Mouse (Mus musculus) lung, postnatal 0 days (tissue): ENCODE results near the gene Abcc6. TPM values are rescaled to one million over a fixed set of nuclear protein-coding genes. Genes with fewer than 3 reads are reported as not detected.

Source experiments
- ATAC-seq: fragments of 200-750 bp; cut with Nextera tagmentation; 2 replicates; pipeline ENCODE4 v1.8.0; 2017; ENCODE audit warnings: moderate library complexity
- DNase-seq: peaks from one replicate; pipeline ENCODE4 v3.0.0-alpha.2; 2016; ENCODE audit warnings: low spot score
- H3K27ac ChIP-seq: fragments of 300-500 bp; sonication (generic); 2 replicates; pipeline ENCODE4 v1.5.1; 2014; ENCODE audit warnings: antibody characterized with exemption, mild to moderate bottlenecking, low read length, mixed read lengths
- H3K27me3 ChIP-seq: fragments of 300-500 bp; sonication (generic); replicated peaks from 2 replicates; pipeline ENCODE4 v1.6.1; 2014; ENCODE audit warnings: low read length, mixed read lengths; ENCODE audit not compliant: insufficient read depth
- H3K36me3 ChIP-seq: fragments of 300-500 bp; sonication (generic); 2 replicates; pipeline ENCODE4 v1.6.1; 2014; ENCODE audit warnings: low read length, mixed read lengths; ENCODE audit not compliant: insufficient read depth
- H3K4me1 ChIP-seq: fragments of 300-500 bp; sonication (generic); 2 replicates; pipeline ENCODE4 v1.6.1; 2014; ENCODE audit warnings: antibody characterized with exemption, low read depth, low read length, mixed read lengths; ENCODE audit not compliant: insufficient read depth
- H3K4me2 ChIP-seq: fragments of 300-500 bp; sonication (generic); replicated peaks from 2 replicates; pipeline ENCODE4 v1.6.1; 2014; ENCODE audit warnings: low read depth, mild to moderate bottlenecking, low read length, moderate library complexity, mixed read lengths
- H3K4me3 ChIP-seq: fragments of 300-500 bp; sonication (generic); 2 replicates; pipeline ENCODE4 v1.5.1; 2014; ENCODE audit warnings: low read depth, low read length
- H3K9ac ChIP-seq: fragments of 300-500 bp; sonication (generic); replicated peaks from 2 replicates; pipeline ENCODE4 v1.6.1; 2014; ENCODE audit warnings: low read depth, mild to moderate bottlenecking
- H3K9me3 ChIP-seq: fragments of 300-500 bp; sonication (generic); 2 replicates; pipeline ENCODE4 v1.6.1; 2016; ENCODE audit warnings: low read length, mixed read lengths
- CTCF ChIP-seq: IDR thresholded peaks from 2 replicates; pipeline ENCODE4 v1.5.1; 2016; ENCODE audit warnings: antibody characterized with exemption, mild to moderate bottlenecking
- EP300 ChIP-seq: IDR thresholded peaks from 2 replicates; pipeline ENCODE4 v1.6.1; 2016; ENCODE audit warnings: antibody characterized with exemption, mild to moderate bottlenecking, control low read depth
- WGBS: fragments of 180-500 bp; shearing (Covaris S2); extraction: QIAGEN DNeasy Blood & Tissue Kit; methylation state at CpG from one replicate; pipeline ENCODE4 v1.1.7; 2014; 5-methylcytosine and 5-hydroxymethylcytosine counted together
- polyA plus RNA-seq: library from polyadenylated mRNA; unstranded; fragments of >200 nt; fragmentation: Nextera tagmentation; extraction: Ambion mirVana; gene quantifications from 2 replicates; pipeline ENCODE4 v1.2.1, GENCODE M21; 2015

Abcc6 gene
- polyA plus RNA-seq, 1 experiment from 2014 or later, result 0.26 TPM

DNA sequence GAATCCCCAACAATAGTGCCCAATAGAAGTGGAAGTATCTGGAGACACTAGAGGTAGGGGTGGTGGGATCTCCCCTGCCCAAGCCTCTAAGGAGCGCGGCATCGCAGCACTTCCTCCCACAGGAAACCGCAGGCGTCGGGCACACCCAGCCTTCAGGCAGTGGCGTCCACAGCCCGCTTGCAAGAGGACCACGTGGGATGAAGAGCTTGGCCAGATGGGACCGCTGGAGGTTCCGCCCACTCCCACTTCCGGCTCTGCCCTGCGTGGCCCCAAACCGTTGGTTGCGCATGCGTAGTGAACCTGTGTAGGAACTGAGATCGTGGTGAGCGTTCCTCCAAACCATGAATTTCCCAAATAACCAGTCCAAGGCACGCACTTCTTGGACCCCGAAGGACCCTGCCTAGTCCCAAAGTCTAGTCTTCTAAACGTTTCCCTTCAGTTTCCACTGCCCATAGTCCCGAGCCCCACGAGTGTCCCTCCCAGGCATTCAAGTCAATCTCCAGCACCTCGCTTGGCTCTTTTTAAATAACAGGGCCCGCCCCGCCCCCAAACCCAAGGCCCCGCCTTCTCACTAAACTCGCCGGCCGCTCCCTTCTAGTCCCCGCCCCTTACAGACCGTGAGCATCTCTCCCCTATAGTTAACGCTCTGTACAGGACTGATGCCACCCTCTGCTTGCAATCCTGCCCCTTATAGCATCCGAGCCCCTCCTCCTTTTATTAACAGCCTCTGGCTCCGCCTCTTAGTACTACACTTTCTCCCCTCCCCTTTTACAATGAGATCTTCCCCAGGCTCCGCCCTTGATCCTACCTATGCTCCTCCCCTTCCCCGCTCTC, 107.0 kb downstream of the Abcc6 start:
- DNase-seq, result peak; percentile 100
- Histone ChIP-seq H3K27me3 (no peaks in the 10 kb centered on the region), H3K9me3 (no peaks in the 10 kb centered on the region), H3K4me1 (peaks cover 17% of the 10 kb centered on the region; the same call in 1 of the 2 replicates), H3K36me3 (no peaks in the 10 kb centered on the region), H3K4me3 (peak overlapping the region; percentile 44), H3K9ac (0 out of 2 replicates have a peak overlapping the region, but pooled peaks have one; percentile 23), H3K27ac (peak overlapping the region; percentile 93), H3K4me2 (peak overlapping the region; percentile 58)
- TF ChIP-seq EP300, result 0 out of 2 replicates have a peak, but pooled peaks have one; percentile 35
- TF ChIP-seq CTCF, result no peak; the same call in 1 of the 2 replicates
- under 1% methylated on average over 37 of the region's 37 CpGs for WGBS
- peak; percentile 90 for ATAC-seq

DNA sequence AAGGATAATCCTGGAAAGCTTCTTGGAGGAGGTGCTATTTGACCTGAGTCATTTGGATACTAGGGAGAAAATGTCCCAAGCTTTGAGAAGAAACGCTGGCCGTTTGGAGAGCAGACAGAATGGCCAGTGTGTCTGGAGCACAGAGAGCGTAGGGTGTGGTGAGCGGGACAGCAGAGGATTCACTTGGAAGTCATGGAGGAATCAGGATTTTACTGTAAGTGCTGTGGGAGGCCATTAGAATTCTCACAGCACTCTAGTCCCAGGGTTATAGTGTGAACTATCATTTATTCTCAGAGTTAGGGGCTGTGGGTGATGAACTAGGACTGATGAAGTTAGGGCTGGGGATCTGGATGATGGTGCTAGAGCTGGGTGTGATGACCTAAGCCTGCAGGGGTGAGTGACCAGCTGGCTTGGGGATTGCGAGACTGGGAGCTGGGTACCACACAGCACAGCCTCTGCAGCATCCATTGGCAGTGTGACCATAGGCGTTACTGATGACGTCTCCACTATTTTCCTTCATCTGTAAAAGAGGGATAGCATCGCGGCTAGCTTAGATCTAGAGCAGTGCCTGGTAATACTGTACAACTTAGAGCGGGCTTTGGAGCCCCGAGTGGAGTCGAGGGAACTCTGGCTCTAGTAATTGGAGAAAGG, 108.0 kb downstream of the Abcc6 start:
- Histone ChIP-seq H3K27ac (peak overlapping the region; percentile 93), H3K27me3 (no peaks in the 10 kb centered on the region), H3K4me3 (no peak overlapping the region), H3K4me2 (peak overlapping the region; percentile 58; the same call in 1 of the 2 replicates), H3K4me1 (peaks cover 25% of the 10 kb centered on the region), H3K36me3 (no peaks in the 10 kb centered on the region), H3K9me3 (no peaks in the 10 kb centered on the region), H3K9ac (no peak overlapping the region)
- WGBS, result 73% methylated on average over 12 of the region's 12 CpGs
- ATAC-seq (no peak), DNase-seq (no peak)
- TF ChIP-seq EP300 (no peak), CTCF (no peak)

DNA sequence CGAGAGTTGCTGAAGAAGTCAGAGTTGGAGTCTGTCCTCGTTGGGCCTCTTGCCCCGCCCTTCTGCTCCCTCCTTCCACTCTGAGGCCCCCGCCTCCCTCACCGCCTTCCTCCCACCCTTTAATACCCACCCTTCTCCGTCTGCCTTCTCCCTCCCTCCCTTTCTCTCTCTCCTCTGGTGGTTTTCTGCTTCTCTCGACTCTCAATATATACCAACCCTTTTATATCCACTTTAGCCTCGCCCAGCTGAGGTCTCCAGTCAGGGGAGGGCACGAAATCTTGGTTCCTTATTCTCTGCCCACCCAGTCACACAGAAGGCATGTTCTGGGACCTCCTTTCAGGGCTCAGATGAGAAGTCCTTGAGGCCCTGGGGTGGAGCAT, 108.9 kb downstream of the Abcc6 start, which contains the start of gene Emp3:
Emp3 (minus strand) TSS at position 163 of the 380 bp plus-strand sequence.
- H3K36me3 ChIP-seq, result no peaks in the 10 kb centered on the region
- peaks cover 28% of the 10 kb centered on the region for H3K4me1 ChIP-seq
- peak within 1 kb of the TSS; percentile 63 for H3K4me2 ChIP-seq
- ATAC-seq (no peak), DNase-seq (peak; percentile 78)
- H3K9me3 ChIP-seq, result no peaks in the 10 kb centered on the region
- peak within 1 kb of the TSS; percentile 42 for H3K4me3 ChIP-seq
- H3K9ac ChIP-seq, result peak within 1 kb of the TSS; percentile 44
- no peaks in the 10 kb centered on the region for H3K27me3 ChIP-seq
- H3K27ac ChIP-seq, result peak within 1 kb of the TSS; percentile 93
- TF ChIP-seq CTCF (no peak), EP300 (no peak)
- WGBS, result 17% methylated on average over 7 of the region's 9 CpGs

DNA sequence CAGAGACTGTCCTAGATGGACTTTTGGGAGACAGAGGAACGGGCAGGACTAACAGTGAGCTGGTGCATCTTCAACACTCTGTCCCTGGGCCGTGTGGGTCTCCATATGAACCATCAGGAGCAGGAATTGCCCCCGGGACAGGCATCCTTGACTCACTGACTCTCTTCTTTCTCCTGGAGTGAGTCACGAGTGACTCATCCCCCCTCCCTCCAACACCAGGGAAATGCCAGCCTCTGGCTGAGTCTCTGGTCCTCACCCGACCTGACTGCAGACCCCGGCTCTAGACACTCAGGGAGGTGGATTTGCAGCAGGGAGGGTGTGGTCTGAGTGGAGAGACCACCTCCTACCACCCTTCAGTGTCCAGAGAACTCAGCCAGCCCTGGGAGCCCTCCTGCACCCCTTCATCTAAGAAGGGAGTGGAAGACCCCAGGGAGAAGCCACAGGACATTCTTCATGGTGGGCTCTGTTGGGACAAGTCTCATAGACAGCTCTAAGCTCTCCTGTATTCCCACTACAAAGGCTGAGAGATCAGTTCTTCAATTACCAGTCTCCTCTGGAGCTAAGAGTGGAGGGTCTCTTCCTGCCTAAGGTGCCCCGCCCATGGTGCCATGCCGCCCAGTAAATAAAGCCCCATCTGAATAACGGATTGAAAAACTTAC, 109.4 kb downstream of the Abcc6 start:
- H3K4me2 ChIP-seq, result peak overlapping the region; percentile 63
- H3K27ac ChIP-seq, result peak overlapping the region; percentile 84
- no peak for TF ChIP-seq EP300
- no peak for TF ChIP-seq CTCF
- no peaks in the 10 kb centered on the region for H3K9me3 ChIP-seq
- 16% methylated on average over 9 of the region's 9 CpGs for WGBS
- peaks cover 28% of the 10 kb centered on the region for H3K4me1 ChIP-seq
- peak overlapping the region; percentile 42 for H3K4me3 ChIP-seq
- H3K27me3 ChIP-seq, result no peaks in the 10 kb centered on the region
- ATAC-seq, result no peak
- DNase-seq, result peak; percentile 53
- H3K9ac ChIP-seq, result peak overlapping the region; percentile 44
- no peaks in the 10 kb centered on the region for H3K36me3 ChIP-seq

DNA sequence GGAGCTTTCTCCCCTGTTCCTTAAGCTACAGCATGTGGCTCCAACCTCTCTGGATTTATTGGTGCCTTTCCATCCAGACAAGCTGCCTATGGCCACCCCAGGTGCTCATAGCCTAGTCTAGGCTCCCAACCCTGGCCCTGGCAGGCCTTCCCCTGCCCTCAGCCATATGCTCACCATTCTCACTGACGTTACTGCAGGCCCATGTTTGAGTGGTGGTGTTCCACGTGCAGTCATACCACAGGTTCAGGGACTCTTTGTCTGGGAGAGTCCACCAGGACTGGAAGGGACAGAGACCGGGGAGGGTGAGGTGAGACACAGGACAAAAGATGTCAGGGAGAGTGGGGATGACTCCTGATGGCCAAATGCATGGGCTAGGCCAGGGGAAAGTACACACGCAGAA, 110.3 kb downstream of the Abcc6 start:
- DNase-seq (no peak), ATAC-seq (no peak)
- H3K9ac ChIP-seq, result no peak overlapping the region
- no peak for TF ChIP-seq EP300
- TF ChIP-seq CTCF, result no peak
- H3K4me3 ChIP-seq, result 0 out of 2 replicates have a peak overlapping the region, but pooled peaks have one; percentile 42
- peak overlapping the region; percentile 63 for H3K4me2 ChIP-seq
- no peaks in the 10 kb centered on the region for H3K9me3 ChIP-seq
- WGBS, result 55% methylated on average over 4 of the region's 4 CpGs
- H3K27me3 ChIP-seq, result no peaks in the 10 kb centered on the region
- H3K36me3 ChIP-seq, result no peaks in the 10 kb centered on the region
- H3K27ac ChIP-seq, result no peak overlapping the region
- H3K4me1 ChIP-seq, result peaks cover 28% of the 10 kb centered on the region
